Mouse (Mus musculus): Measurements from ENCODE around the gene Polr1a. TPM values are rescaled to one million over a fixed set of nuclear protein-coding genes. Genes with fewer than 3 reads are reported as not detected.

The Polr1a gene
- polyA plus RNA-seq, 1 experiment, result 5.9 TPM

- H3K4me1 ChIP-seq (ENCODE audit: control insufficient read depth, insufficient read depth, insufficient read length, low read length), result no peaks in the 10 kb centered on the region
- peaks cover 14% of the 10 kb centered on the region for H3K36me3 ChIP-seq (ENCODE audit: control insufficient read depth, insufficient read depth, low read length)
- 92% methylated on average over 8 of the region's 8 CpGs for WGBS
- no peak overlapping the region for H3K27ac ChIP-seq (ENCODE audit: insufficient read depth, low read depth, low read length)
- H3K27me3 ChIP-seq (ENCODE audit: control insufficient read depth, insufficient read depth, low read length), result no peaks in the 10 kb centered on the region
- no peak overlapping the region for H3K4me3 ChIP-seq (ENCODE audit: low read depth, low read length)
- TF ChIP-seq CTCF (IDR thresholded peaks at IDR 0.05; ENCODE audit: extremely low read depth, insufficient read length, insufficient replicate concordance, low read depth, low read length) (no peak), POLR2A (IDR thresholded peaks at IDR 0.05; ENCODE audit: low read depth, low read length) (no peak)
Observed at GRCm38 (mm10) chr6:71946121-71946520, 37.3 kb downstream of the Polr1a start.

- TF ChIP-seq CTCF (IDR thresholded peaks at IDR 0.05; ENCODE audit: extremely low read depth, insufficient read length, insufficient replicate concordance, low read depth, low read length) (no peak), POLR2A (IDR thresholded peaks at IDR 0.05; ENCODE audit: low read depth, low read length) (no peak)
- Histone ChIP-seq H3K4me3 (ENCODE audit: low read depth, low read length) (no peak overlapping the region), H3K27ac (ENCODE audit: insufficient read depth, low read depth, low read length) (no peak overlapping the region), H3K27me3 (ENCODE audit: control insufficient read depth, insufficient read depth, low read length) (no peaks in the 10 kb centered on the region), H3K36me3 (ENCODE audit: control insufficient read depth, insufficient read depth, low read length) (peaks cover 16% of the 10 kb centered on the region), H3K4me1 (ENCODE audit: control insufficient read depth, insufficient read depth, insufficient read length, low read length) (no peaks in the 10 kb centered on the region)
- 80% methylated on average over 3 of the region's 3 CpGs for WGBS
Observed at GRCm38 (mm10) chr6:71949721-71950120, 40.9 kb downstream of the Polr1a start.

- H3K27ac ChIP-seq (ENCODE audit: insufficient read depth, low read depth, low read length), result no peak overlapping the region
- no peak for TF ChIP-seq POLR2A (IDR thresholded peaks at IDR 0.05; ENCODE audit: low read depth, low read length)
- TF ChIP-seq CTCF (IDR thresholded peaks at IDR 0.05; ENCODE audit: extremely low read depth, insufficient read length, insufficient replicate concordance, low read depth, low read length), result no peak
Observed at GRCm38 (mm10) chr6:71950592-71950991, 41.7 kb downstream of the Polr1a start.

GRCm38 (mm10) chr6:71951192-71951591 is 42.3 kb downstream of the Polr1a start:
- H3K27ac ChIP-seq (ENCODE audit: insufficient read depth, low read depth, low read length), result no peak overlapping the region
- WGBS, result 87% methylated on average over 5 of the region's 5 CpGs

More at GRCm38 (mm10) chr6:71950592-71950991, 41.7 kb downstream of the Polr1a start:
- 56% methylated on average over 3 of the region's 3 CpGs for WGBS
- H3K4me1 ChIP-seq (ENCODE audit: control insufficient read depth, insufficient read depth, insufficient read length, low read length), result no peaks in the 10 kb centered on the region
- H3K4me3 ChIP-seq (ENCODE audit: low read depth, low read length), result no peak overlapping the region
- peaks cover 18% of the 10 kb centered on the region for H3K36me3 ChIP-seq (ENCODE audit: control insufficient read depth, insufficient read depth, low read length)
- no peaks in the 10 kb centered on the region for H3K27me3 ChIP-seq (ENCODE audit: control insufficient read depth, insufficient read depth, low read length)

GRCm38 (mm10) chr6:71962119-71962518 is 53.3 kb downstream of the Polr1a start:
- Histone ChIP-seq H3K27me3 (ENCODE audit: control insufficient read depth, insufficient read depth, low read length) (no peaks in the 10 kb centered on the region), H3K27ac (ENCODE audit: insufficient read depth, low read depth, low read length) (no peak overlapping the region; the same call in 1 of the 2 replicates), H3K4me3 (ENCODE audit: low read depth, low read length) (no peak overlapping the region), H3K4me1 (ENCODE audit: control insufficient read depth, insufficient read depth, insufficient read length, low read length) (no peaks in the 10 kb centered on the region), H3K36me3 (ENCODE audit: control insufficient read depth, insufficient read depth, low read length) (peaks cover 21% of the 10 kb centered on the region; the same call in 1 of the 2 replicates)
- TF ChIP-seq CTCF (IDR thresholded peaks at IDR 0.05; ENCODE audit: extremely low read depth, insufficient read length, insufficient replicate concordance, low read depth, low read length), result no peak
- no peak for TF ChIP-seq POLR2A (IDR thresholded peaks at IDR 0.05; ENCODE audit: low read depth, low read length)
- 84% methylated on average over 5 of the region's 5 CpGs for WGBS

More at GRCm38 (mm10) chr6:71951192-71951591, 42.3 kb downstream of the Polr1a start:
- no peak for TF ChIP-seq POLR2A (IDR thresholded peaks at IDR 0.05; ENCODE audit: low read depth, low read length)
- no peak for TF ChIP-seq CTCF (IDR thresholded peaks at IDR 0.05; ENCODE audit: extremely low read depth, insufficient read length, insufficient replicate concordance, low read depth, low read length)
- Histone ChIP-seq H3K27me3 (ENCODE audit: control insufficient read depth, insufficient read depth, low read length) (no peaks in the 10 kb centered on the region), H3K4me1 (ENCODE audit: control insufficient read depth, insufficient read depth, insufficient read length, low read length) (no peaks in the 10 kb centered on the region), H3K36me3 (ENCODE audit: control insufficient read depth, insufficient read depth, low read length) (peaks cover 17% of the 10 kb centered on the region), H3K4me3 (ENCODE audit: low read depth, low read length) (no peak overlapping the region)

GRCm38 (mm10) chr6:71962706-71963105 is 53.9 kb downstream of the Polr1a start:
- Histone ChIP-seq H3K27me3 (ENCODE audit: control insufficient read depth, insufficient read depth, low read length) (no peaks in the 10 kb centered on the region), H3K27ac (ENCODE audit: insufficient read depth, low read depth, low read length) (no peak overlapping the region; the same call in 1 of the 2 replicates), H3K36me3 (ENCODE audit: control insufficient read depth, insufficient read depth, low read length) (peaks cover 23% of the 10 kb centered on the region; the same call in 1 of the 2 replicates), H3K4me3 (ENCODE audit: low read depth, low read length) (no peak overlapping the region), H3K4me1 (ENCODE audit: control insufficient read depth, insufficient read depth, insufficient read length, low read length) (no peaks in the 10 kb centered on the region)
- 90% methylated on average over 6 of the region's 6 CpGs for WGBS
- TF ChIP-seq CTCF (IDR thresholded peaks at IDR 0.05; ENCODE audit: extremely low read depth, insufficient read length, insufficient replicate concordance, low read depth, low read length), result no peak
- no peak for TF ChIP-seq POLR2A (IDR thresholded peaks at IDR 0.05; ENCODE audit: low read depth, low read length)

GRCm38 (mm10) chr6:71963561-71963960 is 54.7 kb downstream of the Polr1a start:
- Histone ChIP-seq H3K27me3 (ENCODE audit: control insufficient read depth, insufficient read depth, low read length) (no peaks in the 10 kb centered on the region), H3K4me3 (ENCODE audit: low read depth, low read length) (no peak overlapping the region), H3K4me1 (ENCODE audit: control insufficient read depth, insufficient read depth, insufficient read length, low read length) (no peaks in the 10 kb centered on the region), H3K36me3 (ENCODE audit: control insufficient read depth, insufficient read depth, low read length) (peaks cover 28% of the 10 kb centered on the region; the same call in 1 of the 2 replicates), H3K27ac (ENCODE audit: insufficient read depth, low read depth, low read length) (no peak overlapping the region)
- TF ChIP-seq POLR2A (IDR thresholded peaks at IDR 0.05; ENCODE audit: low read depth, low read length) (no peak), CTCF (IDR thresholded peaks at IDR 0.05; ENCODE audit: extremely low read depth, insufficient read length, insufficient replicate concordance, low read depth, low read length) (no peak)
- WGBS, result 94% methylated on average over 11 of the region's 11 CpGs

All from small intestine, adult 2 months (tissue).